Mouse (Mus musculus): ENCODE results near the gene Insm1.

The Insm1 gene

DNA sequence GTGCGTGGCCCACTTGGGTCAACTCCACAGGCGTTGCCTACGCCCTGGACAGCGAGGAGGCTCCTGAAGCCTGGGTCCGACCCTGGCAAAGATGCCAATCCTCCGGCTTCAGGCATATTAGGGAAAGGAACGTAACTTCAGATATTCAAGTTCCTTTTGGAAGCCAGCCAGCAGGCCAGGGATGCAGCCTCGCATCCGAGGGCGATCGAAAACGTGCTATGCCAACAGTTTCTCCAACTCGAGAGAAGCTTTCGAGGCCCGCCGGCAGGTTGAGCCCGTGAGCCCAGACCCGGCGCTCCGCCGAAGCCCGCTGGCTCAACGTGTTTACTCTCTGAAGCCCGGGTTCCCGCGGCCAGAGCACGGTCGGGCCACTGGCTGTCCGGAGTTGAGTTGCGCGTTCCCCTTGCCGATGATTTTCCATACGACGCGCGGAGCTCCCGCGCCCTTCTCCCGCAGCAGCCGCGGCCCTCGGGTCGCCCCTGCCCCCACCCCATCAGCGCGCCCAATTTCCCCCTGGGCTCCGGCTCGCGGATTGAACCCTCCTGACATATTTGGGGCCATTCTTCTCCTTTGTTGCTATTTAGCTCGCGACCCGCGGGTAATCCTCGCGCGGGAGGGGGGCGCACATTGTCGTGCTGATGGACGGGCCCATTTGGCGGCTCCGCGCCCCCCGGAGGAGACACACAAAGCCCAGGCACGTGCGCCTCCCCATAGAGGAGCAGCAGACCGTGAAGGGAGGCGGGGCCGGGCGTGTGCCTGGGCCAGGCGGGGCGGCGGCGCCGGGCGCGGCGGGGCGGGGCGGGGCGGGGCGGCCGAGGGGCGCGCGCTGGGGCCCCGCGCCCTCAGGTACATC is at the start of gene Insm1:
Gene Insm1 (plus strand): TSS at position 846 of the 853 bp plus-strand sequence.
- DNase-seq, result no peak

DNA sequence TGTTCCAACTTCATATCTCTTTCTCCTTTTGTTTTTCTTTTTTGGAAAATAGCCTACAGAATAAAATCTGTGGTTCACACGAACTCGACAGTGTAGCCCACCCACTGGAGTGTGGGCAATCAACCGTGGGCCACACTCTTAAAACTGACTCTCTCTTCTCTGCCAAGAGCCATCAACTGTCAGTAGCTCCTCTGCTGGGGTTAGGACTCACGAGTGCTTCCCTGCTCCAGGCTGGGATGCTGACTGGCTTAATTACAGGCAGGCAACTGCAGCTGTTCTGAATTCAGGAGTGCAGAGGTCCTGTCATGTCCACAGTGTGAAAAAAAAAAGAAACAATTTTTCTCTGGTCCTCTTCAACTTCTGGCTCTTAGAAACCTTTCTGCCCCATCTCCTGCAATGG is 49.6 kb upstream of the Insm1 start:
- no peak for DNase-seq

DNA sequence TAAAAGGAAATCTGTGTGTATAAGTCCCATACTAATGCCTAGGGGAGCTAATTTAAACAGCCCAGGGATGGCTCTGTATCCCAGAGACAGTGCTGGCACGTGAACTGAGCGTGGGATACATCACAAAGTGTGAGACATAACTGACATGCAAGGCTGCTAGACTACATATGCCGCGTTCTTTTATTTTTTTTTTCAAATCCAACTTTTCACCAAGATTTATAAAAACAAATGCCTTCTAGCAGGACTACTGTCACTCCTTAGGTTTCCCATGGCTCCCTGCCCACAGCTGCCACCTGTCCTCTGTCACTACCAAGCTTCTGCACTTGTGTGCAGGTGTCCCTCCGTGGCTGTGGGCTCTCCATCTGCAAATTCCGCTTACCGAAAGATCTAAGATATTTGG is 47.5 kb upstream of the Insm1 start:
- no peak for DNase-seq

DNA sequence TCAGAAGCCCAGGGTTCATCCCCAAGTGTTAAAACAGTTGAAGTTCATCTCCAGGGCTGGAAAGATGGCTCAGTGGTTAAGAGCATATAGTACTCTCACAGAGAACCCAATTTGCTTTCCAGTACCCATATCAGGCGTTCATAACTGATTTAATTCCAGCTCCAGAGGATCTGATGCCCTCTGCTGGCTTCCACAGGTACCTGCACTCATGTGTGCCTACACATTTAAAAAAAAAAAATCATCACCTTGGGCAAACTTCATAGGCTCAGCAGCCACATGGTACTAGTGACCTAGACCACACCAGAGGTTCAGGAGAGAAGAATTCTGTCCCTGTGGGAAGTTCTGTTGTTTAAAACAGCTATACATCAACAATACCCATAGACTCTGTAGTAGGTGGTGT is 43.0 kb upstream of the Insm1 start:
- no peak for DNase-seq

DNA sequence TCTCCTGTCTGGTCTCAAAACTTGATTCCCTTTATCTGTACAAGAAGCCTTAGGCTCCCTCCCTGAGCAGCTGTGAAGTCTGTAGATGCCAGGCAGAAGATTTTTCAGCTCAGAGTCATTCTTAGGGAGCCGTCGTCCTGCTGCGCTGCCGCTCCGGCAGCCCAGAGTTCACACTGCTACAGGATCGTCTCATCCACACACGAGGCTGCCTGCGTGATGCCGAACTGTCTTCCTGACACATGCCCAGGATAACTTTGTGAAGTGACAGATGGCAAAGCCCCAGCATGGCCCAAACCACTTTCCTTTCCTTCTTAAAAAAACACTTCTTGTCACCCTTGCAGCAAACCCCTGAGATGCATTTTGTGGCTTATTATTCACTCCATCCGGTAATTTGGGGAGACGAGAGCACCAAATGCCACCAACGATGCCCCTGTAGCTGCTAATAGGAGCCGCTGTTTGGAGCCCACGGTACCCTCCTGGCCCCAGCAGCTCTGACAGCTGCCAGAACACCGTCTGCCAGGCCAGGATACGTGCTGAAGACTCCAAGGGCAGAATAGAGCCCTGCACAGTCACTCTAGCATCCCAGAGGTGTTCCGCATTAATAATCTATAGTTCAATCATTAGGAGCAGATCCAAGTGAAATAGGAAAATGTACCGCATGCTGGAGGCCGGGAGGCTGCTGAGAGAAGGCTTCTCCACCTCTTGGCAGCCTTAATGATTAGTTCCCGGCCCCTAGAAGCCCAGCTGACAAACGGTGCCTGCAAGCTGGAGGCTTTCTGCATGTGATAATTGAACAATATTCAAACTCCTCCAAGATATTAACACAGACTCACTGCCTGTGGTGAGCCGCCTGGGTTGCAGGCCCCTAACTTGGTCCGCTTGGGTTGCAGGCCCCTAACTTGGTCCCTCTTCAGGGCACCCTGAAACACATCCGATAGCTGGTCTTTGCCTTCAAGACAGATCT is 37.6 kb upstream of the Insm1 start:
- DNase-seq, result no peak

DNA sequence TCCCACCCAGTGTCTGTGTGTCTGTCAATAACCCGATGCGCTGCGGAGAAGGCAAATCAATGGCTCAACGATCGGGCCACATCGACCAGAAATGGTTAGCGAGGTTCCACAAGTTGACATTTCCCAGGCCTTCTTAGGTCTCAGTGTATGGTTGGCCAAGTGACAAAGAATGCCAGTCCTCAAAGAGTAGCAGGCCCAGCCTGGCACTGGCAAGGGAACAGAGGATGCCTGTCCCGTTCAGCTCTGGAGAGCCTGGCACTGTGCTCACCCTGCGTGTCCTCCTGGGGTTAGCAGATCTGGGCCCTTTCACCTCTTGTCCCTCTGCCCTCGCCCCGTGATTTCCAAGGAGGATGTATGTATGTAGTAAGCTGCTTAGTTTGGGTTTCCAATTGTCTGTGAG is 25.6 kb upstream of the Insm1 start:
- no peak for DNase-seq

DNA sequence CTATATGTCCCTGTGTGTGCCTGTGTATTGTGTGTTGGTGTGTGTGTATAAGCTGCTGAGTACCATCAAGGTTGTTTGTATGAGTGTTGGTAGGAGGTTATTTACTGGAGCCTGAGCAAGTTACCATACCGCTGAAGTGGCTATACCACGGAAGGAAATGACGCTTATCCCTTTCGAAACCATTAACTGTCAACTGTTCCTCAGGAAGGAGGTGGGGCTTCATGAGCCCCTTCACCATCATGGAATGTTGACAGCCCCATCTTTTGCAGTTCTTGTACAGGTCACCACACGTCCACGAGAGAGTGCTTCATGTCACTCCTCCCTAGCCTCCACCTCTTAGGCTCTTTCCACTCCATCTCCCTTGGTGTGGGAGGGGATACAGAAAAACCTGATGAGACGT is 23.8 kb upstream of the Insm1 start:
- no peak for DNase-seq

DNA sequence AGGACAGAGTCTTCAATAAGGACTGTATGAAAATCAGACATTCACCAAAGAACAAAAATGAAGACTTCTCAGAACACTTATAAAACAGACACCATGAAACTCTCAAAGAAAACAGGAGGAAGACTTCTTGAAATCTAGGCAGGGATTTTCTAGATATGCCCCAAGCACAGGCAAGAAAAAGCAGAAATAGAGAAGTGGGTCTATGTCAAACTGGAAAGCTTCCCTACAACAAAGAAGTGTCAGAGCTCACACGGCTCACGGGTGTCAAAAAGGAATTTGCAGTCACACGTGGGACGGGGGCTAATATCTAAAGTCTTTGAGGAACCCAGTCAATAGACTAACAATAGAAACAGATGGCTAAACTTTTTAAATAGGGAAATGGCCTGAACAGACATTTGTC is 10.8 kb upstream of the Insm1 start:
- DNase-seq, result no peak

DNA sequence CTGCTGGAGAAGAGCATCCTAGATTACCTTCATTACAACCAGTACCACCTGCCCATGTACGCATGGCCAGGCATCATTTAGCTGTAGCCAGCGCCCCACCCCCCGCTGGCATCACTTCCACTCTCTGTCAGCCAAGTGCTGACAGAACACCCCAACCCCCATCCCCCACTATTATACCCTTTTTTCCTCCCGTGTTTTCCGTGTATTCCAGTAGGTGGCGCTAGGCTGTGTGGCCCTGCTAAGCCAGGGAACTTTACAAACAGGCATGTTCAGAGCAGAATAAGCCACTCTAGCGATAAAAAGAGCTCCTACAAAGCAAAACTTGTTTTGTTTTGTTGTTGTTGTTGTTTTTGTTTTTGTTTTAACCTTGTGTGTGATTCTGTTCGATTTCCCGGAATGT is 7.0 kb upstream of the Insm1 start:
- DNase-seq, result no peak

DNA sequence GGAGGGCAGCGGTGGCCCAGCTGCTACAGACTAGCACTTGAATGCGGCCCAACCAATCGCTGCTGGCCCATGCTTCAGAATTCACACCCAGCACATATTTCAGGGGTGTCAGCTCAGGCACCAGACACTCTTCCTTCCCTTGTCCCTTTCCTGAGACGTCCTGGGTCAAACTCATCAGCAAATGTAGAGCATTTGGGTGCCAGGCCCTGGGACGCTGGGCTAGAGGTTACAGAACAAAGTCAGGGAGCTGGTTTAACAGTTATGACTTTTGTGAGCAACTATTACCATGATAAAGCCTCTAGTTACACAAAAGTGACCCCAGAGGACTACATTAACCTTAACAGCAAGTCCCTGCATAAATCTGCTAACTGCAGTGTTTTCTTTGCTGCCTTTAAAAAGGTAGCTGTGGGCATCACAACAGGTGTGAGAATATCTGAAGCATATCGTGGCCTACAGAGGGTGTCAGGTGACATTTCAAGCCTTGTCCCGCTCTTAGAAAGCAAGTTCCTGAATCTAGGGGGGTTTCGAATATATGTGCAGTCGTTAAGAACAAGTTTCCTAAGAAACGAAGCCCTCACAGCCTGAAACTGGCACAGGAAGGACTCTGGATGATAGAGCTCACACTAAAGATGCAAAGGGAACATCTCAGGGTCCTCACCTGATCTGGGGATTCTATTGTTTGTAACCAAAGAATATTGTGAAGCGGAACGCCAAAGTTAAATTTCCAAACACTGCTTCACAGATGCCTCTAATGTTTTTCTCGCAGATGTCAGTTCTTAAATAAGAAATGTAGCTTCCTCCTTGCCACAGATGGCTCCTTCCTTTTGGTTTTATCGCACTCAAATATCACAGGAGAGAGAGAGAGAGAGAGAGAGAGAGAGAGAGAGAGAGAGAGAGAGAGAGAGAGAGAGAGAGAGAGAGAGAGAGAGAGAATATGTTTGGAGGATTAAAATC is 5.3 kb upstream of the Insm1 start:
- no peak for DNase-seq

DNA sequence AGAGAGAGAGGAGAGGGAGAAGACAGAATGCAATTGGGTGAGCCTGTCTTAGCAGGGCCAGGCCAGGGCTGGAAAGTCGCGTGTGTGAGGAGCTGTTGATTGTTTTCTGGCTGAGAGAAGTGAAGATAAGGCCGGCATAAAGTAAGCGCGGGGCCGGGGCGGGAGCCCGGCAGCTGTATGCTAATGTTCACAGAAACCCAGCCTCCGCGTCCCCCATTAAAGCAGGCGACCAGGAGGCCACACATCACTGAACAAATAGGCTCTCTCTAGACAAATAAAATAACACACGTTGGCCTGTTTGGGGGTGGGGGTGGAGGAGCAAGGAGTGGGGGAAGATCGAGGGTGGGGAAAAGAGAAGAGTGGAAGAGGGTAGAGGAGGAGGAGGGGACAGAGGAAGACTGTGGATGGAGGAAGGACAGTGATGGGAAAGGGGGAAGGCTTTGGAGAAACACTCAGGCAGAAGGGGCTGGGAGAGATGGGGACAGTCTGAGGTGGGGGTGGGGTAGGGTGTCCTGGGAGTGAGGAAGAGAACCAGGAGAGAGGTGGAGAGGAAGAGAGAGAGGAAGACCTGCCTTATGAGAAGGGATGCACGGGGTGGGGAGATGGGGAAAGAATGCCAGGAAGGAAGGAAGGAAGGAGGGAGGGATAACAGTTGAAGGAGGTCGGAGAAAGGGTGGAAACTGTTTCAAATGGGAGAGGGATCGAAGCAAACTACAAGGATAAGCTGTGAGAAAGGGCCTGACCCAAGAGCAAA is 4.3 kb upstream of the Insm1 start:
- DNase-seq, result no peak

DNA sequence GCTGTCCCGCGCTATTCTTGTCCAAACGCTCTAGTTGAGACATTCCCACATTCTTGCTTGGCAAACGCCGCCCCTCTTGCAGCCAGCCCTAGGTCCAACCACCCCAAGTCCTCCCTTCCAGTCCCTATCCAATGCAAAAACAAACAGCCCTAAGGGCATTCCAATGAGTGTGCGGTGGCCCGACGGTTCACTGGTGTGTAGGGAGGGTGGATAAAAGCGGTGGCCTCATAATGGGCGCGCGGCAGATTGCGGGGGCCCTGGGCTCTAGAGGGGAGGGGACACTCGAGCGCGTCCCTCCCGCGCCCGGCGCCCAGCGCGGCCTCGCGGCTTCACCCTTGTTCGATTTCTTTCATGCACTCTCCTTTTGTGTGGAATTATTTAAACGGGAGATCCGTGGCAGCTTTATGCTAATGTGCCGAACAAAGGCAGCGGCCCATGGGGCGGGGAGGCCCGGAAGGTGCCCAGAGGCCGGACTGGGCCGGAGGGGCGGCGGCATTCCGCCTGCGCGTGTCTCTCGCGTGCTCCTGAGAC is 3.5 kb upstream of the Insm1 start:
- DNase-seq, result no peak

DNA sequence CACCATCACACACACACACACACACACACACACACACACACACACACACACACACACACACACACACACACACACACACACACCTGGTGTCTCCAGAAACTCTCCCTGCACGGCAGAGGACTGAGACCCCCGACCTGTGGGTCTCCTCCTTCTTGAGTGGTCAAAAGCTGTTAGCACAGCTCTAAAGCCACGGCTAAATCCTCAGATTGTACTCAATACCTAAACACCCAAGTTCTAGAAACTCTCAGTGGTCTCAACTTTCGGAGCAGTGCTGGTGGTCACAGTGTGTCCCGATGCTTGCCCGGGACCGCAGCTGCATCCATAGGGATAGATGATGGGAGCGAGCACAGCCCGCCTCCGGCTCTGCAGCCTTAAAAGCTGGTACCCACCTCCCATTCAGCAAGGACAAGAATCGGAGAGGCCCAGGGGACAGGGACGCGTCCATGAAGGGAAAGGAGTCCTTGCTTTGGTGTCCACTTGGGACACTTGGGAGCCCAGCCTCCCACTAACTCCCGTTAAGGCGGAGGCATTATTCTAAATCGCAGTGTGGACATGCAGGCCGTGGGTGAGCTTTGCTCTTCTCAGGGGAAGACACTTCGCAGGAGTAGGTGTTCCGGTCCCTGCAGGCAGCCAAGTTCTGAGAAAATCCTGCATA is 2.7 kb upstream of the Insm1 start:
- no peak for DNase-seq

DNA sequence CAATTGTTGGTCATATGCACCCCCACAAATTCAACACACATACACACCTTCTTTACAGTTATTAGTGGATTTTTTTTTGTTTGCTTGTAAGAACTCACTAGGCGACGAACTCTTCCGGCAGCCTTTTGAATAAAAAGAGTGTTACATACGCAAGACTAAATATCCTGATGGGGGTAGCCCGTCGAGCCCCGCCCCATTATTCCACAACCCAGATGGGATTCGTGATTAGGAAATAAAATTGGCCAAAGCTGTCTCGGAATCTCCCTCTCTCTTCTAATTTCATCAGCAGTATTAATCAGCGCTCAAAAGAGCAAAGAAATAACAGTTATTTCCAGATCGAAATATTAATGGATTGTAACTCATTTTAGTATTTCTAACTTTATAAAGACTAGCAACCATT is 1.9 kb upstream of the Insm1 start:
- no peak for DNase-seq

DNA sequence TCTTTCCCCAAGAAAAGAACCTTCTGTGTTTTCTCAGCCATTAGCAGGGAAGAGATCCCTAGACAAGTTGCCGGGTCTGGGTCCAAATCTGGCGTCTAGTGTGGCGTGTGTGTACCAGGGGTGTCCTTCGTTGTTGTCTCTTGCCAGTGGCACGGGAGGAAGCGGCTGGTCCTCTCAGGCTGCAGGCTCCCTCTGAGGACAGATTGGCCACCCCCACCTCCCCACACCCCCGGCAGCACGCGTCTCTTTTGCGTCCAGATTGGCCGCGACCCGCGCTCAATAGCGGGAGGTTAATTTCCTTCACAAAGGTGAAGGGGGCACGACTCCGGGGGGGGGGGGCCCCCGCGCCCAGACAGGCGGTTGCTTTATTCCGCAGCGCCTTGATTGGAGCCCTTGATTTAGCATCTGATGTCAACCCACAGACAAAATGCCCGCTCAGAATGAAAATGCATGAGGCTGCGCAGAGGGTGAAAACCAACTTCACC is 1.1 kb upstream of the Insm1 start:
- no peak for DNase-seq

DNA sequence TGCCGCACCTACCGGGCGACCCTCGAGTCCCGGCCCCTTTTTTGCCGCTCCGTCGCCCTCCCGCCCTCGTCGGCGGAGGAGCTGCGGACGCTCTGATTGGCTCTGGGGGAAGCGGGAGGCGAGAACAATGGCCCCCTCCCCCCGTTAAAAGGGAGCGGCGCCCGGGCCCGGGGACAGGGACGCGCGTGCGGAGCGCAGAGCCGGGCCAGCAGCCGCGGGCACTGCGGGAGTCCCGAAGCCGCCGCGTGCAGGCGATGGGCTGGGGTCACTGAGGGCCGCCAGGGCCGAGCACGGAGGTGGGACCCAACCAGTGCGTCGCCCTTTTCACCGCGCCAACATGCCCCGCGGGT is 183 bp downstream of the Insm1 start:
- DNase-seq, result no peak

DNA sequence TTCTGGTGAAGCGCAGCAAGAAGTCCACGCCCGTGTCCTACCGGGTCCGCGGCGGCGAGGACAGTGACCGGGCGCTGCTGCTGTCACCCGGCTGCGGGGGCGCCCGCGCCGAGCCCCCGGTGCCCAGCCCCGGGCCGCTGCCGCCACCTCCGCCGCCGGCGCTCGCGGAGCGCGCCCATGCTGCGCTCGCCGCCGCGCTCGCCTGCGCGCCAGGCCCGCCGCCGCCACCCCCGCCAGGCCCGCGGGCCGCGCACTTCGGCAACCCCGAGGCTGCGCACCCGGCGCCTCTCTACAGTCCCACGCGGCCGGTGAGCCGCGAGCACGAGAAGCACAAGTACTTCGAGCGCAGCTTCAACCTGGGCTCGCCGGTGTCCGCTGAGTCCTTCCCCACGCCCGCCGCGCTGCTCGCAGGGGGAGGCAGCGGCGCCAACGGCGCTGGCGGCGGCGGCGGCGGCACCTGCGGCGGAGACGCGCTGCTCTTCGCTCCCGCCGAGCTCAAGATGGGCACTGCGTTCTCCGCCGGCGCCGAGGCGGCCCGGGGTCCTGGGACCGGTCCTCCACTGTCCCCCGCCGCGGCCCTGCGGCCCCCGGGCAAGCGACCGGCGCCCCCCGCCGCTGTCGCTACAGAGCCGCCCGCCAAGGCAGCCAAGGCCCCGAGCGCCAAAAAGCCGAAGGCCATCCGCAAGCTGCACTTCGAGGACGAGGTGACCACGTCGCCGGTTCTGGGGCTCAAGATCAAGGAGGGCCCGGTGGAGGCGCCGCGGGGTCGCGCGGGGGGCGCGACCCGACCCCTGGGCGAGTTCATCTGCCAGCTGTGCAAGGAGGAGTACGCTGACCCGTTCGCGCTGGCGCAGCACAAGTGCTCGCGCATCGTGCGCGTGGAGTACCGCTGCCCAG is 806 bp downstream of the Insm1 start:
- DNase-seq, result no peak

DNA sequence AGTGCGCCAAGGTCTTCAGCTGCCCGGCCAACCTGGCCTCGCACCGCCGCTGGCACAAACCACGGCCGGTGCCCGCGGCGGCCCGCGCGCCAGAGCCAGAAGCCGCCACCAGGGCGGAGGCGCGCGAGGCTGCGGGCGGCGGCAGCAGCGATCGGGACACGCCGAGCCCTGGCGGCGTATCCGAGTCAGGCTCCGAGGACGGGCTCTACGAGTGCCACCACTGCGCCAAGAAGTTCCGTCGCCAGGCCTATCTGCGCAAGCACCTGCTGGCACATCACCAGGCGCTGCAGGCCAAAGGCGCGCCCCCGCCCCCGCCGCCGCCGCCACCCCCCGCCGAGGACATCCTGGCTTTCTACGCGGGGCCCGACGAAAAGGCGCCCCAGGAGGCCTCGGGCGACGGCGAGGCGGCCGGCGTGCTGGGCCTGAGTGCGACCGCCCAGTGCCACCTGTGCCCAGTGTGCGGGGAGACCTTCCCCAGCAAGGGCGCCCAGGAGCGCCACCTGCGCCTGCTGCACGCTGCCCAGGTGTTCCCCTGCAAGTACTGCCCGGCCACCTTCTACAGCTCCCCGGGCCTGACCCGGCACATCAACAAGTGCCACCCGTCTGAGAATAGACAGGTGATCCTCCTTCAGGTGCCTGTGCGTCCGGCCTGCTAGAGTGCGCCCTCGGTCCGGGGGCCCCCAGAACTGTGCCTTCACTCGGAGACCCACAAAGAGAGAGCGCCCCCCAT is 1.6 kb downstream of the Insm1 start:
- DNase-seq, result no peak

DNA sequence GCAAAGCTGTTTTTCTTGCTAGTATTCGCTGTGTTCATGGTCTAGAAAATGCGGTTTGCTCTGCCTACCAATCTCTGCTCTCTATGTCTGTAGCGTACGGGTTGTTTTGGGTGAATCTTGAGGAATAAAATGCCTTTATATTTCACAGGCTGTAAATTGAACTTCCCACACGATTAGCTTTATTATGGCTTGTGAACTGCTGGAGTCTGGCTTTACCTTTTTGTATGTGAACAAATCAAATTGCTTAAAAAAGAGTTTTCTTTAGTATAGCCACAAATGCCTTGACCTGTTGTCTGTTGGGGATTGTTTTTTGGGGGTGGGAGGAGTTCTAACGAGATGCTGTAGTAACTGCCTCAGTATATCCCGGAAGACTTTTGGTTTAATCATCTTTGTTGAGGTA is 2.4 kb downstream of the Insm1 start:
- no peak for DNase-seq

Data from kidney, adult 11 months (tissue).